Comparison of ENCODE assay signal across 10 mouse cellular contexts in the genomic region with DNA sequence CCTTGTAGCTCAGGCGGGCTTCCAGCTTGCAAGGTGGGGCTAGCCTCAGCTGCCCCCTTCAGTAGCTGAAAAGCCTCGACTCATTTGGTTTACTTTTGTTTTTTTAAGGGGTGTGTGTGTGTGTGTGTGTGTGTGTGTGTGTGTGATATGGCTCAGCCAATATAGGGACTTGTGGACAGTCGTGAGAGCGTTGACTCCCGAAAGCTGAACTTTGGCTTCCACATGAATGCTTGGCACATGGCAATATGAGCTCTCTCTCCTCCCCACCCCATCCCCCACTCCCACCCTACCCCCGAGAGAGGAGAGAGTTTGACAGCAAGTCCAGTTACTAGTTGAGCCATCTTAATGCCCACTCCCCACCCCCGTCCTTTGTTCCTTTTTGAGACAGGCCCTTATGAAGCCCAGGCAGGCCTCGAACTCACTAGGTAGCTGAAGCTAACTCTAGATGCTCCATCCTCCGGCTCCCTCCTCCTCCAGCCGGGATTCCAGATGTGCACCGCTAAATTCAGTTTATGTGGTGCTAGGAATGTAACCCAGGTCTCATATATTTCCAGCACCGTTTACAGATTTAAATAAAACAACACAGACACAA.
DNase-seq lines count a peak whose midpoint lies in the region; ATAC-seq lines count a peak whose summit lies in the region.
"Had no signal": no experiment of that assay in that cellular context is flagged by ENCODE, and none has a peak within 500 bp of the region (broad histone marks: within the 10 kb centered on the region; RNA-seq: fewer than 3 reads in every experiment).

No protein-coding gene starts in this region.

- WGBS in hindbrain, embryonic 14.5 days: 48% methylated on average over 12 of the region's 12 CpGs
- 49% methylated on average over 12 of the region's 12 CpGs for WGBS in hindbrain, embryonic 11.5 days
- WGBS in midbrain, embryonic 14.5 days: 57% methylated on average over 12 of the region's 12 CpGs
- 54% methylated on average over 12 of the region's 12 CpGs for WGBS in midbrain, embryonic 10.5 days
- 48% methylated on average over 12 of the region's 12 CpGs for WGBS in neural tube, embryonic 15.5 days

- no peak for ATAC-seq in hindbrain, embryonic 14.5 days (ENCODE audit: low FRiP score)
- no peak for ATAC-seq in hindbrain, embryonic 11.5 days (ENCODE audit: low FRiP score)
- no peak for ATAC-seq in midbrain, embryonic 14.5 days (ENCODE audit: low FRiP score, low TSS enrichment)
- no peak for ATAC-seq in neural tube, embryonic 15.5 days (ENCODE audit: low FRiP score)
- no peak for ATAC-seq in granulocyte monocyte progenitor cell, adult 5-6 weeks (replicated peaks; ENCODE audit: poor library complexity, severe bottlenecking)
- ATAC-seq: inflammation-experienced regulatory T-cells, adult 6 months had no signal

- H3K9me3 ChIP-seq in hindbrain, embryonic 14.5 days (ENCODE audit: control insufficient read depth, low read length): no peaks in the 10 kb centered on the region
- no peaks in the 10 kb centered on the region for H3K9me3 ChIP-seq in hindbrain, embryonic 11.5 days (ENCODE audit: control insufficient read depth, low read length)
- H3K9me3 ChIP-seq in midbrain, embryonic 14.5 days (ENCODE audit: control insufficient read depth, low read length): no peaks in the 10 kb centered on the region
- no peaks in the 10 kb centered on the region for H3K9me3 ChIP-seq in midbrain, embryonic 10.5 days (replicated peaks)
- H3K9me3 ChIP-seq in neural tube, embryonic 15.5 days (replicated peaks): no peaks in the 10 kb centered on the region

- peak overlapping the region; percentile 95 for H3K27ac ChIP-seq in hindbrain, embryonic 14.5 days
- no peak overlapping the region for H3K27ac ChIP-seq in hindbrain, embryonic 11.5 days (ENCODE audit: low read depth, low read length)
- no peak overlapping the region for H3K27ac ChIP-seq in midbrain, embryonic 14.5 days (replicated peaks; ENCODE audit: low read depth, low read length)
- no peak overlapping the region for H3K27ac ChIP-seq in midbrain, embryonic 10.5 days (replicated peaks)
- H3K27ac ChIP-seq in neural tube, embryonic 15.5 days (replicated peaks): peak overlapping the region; percentile 91

- H3K27me3 ChIP-seq in hindbrain, embryonic 14.5 days (ENCODE audit: control insufficient read depth, insufficient read depth, low read length): no peaks in the 10 kb centered on the region
- H3K27me3 ChIP-seq in hindbrain, embryonic 11.5 days (ENCODE audit: control insufficient read depth, insufficient read depth, low read length): no peaks in the 10 kb centered on the region
- no peaks in the 10 kb centered on the region for H3K27me3 ChIP-seq in midbrain, embryonic 14.5 days (ENCODE audit: control insufficient read depth, insufficient read depth, low read length)
- peaks cover 50% of the 10 kb centered on the region for H3K27me3 ChIP-seq in midbrain, embryonic 10.5 days (ENCODE audit: low read depth, poor library complexity, severe bottlenecking)
- H3K27me3 ChIP-seq in neural tube, embryonic 15.5 days (replicated peaks): no peaks in the 10 kb centered on the region

- no peaks in the 10 kb centered on the region for H3K36me3 ChIP-seq in hindbrain, embryonic 14.5 days (replicated peaks; ENCODE audit: control insufficient read depth, insufficient read depth)
- no peaks in the 10 kb centered on the region for H3K36me3 ChIP-seq in hindbrain, embryonic 11.5 days (ENCODE audit: control insufficient read depth, insufficient read depth, low read length)
- no peaks in the 10 kb centered on the region for H3K36me3 ChIP-seq in midbrain, embryonic 14.5 days (ENCODE audit: control insufficient read depth, insufficient read depth, low read length)
- no peaks in the 10 kb centered on the region for H3K36me3 ChIP-seq in midbrain, embryonic 10.5 days
- H3K36me3 ChIP-seq in neural tube, embryonic 15.5 days: no peaks in the 10 kb centered on the region

- H3K4me1 ChIP-seq in hindbrain, embryonic 14.5 days (replicated peaks; ENCODE audit: control insufficient read depth, insufficient read depth, low read length): peaks cover 27% of the 10 kb centered on the region
- H3K4me1 ChIP-seq in hindbrain, embryonic 11.5 days (replicated peaks; ENCODE audit: control insufficient read depth, insufficient read depth, low read length): peaks cover 3% of the 10 kb centered on the region; the same call in 1 of the 2 replicates
- peaks cover 21% of the 10 kb centered on the region for H3K4me1 ChIP-seq in midbrain, embryonic 14.5 days (ENCODE audit: control insufficient read depth, insufficient read depth, low read length)
- H3K4me1 ChIP-seq in midbrain, embryonic 10.5 days: peaks cover 37% of the 10 kb centered on the region
- H3K4me1 ChIP-seq in neural tube, embryonic 15.5 days: peaks cover 42% of the 10 kb centered on the region

- peak; percentile 35 for DNase-seq in cerebellum, adult 11 months
- DNase-seq in cerebellum, postnatal 4 days (ENCODE audit: low spot score in 2 of 2): no peak
- no peak for DNase-seq in hindbrain, embryonic 14.5 days (ENCODE audit: low spot score)
- no peak for DNase-seq in hindbrain, embryonic 11.5 days (ENCODE audit: low spot score)
- DNase-seq in midbrain, embryonic 14.5 days: no peak
- no peak for DNase-seq in midbrain, embryonic 10.5 days (ENCODE audit: low spot score)

- no peak overlapping the region for H3K9ac ChIP-seq in hindbrain, embryonic 14.5 days
- H3K9ac ChIP-seq in hindbrain, embryonic 11.5 days (ENCODE audit: low read depth, low read length): no peak overlapping the region
- no peak overlapping the region for H3K9ac ChIP-seq in midbrain, embryonic 14.5 days (replicated peaks; ENCODE audit: low read length)
- H3K9ac ChIP-seq in neural tube, embryonic 15.5 days (replicated peaks): no peak overlapping the region

- H3K4me2 ChIP-seq in hindbrain, embryonic 14.5 days (replicated peaks): peak overlapping the region; percentile 93
- H3K4me2 ChIP-seq in hindbrain, embryonic 11.5 days (replicated peaks; ENCODE audit: low read depth, low read length): no peak overlapping the region
- peak overlapping the region; percentile 83 for H3K4me2 ChIP-seq in midbrain, embryonic 14.5 days (ENCODE audit: low read length)
- peak overlapping the region; percentile 87 for H3K4me2 ChIP-seq in neural tube, embryonic 15.5 days

- peak overlapping the region; percentile 39 for H3K4me3 ChIP-seq in hindbrain, embryonic 14.5 days (replicated peaks; ENCODE audit: low read length)
- no peak overlapping the region for H3K4me3 ChIP-seq in hindbrain, embryonic 11.5 days (ENCODE audit: low read depth, low read length)
- no peak overlapping the region for H3K4me3 ChIP-seq in midbrain, embryonic 14.5 days (replicated peaks; ENCODE audit: low read depth, low read length)
- no peak overlapping the region for H3K4me3 ChIP-seq in midbrain, embryonic 10.5 days
- no peak overlapping the region for H3K4me3 ChIP-seq in neural tube, embryonic 15.5 days (replicated peaks)
- H3K4me3 ChIP-seq: myocyte had no signal

Comparison
In these comparisons a context has a peak if more than half of its experiments do, and no peak if none do; other contexts are left out.
1. H3K27ac ChIP-seq: peak in hindbrain, embryonic 14.5 days (single experiment) and neural tube, embryonic 15.5 days (single experiment); none in hindbrain, embryonic 11.5 days (single experiment), midbrain, embryonic 14.5 days (single experiment) and midbrain, embryonic 10.5 days (single experiment).